Mouse (Mus musculus) ZHBTc4 (cell line): Measurements from ENCODE around the gene Angptl6.

Experiments used
- DNase-seq: peaks from one replicate; pipeline ENCODE4 v3.0.0-alpha.2; 2011; ENCODE audit warnings: low read depth, low spot score

The Angptl6 gene

DNA sequence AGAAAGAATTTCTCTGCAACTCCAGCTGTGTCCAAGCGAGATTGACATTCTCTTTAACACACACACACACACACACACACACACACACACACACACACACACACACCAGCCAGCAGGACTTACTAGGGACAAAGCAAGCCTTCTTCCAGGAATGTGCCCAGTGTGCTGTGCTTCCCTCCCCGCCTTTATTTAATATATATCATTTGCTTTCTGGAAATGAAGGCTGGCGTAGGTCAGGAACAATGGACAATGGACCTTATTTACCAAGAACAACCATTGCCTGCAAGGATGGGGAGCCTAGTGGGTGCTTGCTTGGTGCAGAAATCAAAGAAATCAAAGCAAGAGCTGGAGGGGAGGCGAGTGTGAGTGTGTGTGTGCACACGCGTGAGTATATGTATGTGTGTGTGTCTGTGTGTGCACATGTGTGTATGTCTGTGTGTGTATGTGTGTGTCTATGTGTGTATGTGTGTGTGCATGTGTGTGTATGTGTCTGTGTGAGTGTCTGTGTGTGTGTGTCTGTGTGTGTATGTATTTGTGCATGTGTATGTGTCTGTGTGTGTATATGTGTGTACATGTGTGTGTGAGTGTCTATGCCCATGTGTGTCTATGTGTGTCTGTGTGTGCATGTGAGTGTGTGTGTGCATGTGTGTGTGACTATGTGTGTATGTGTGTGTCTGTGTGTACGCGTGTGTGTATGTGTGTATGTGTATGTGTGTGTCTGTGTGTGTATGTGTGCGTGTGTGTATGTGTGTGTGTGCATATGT, 42.2 kb downstream of the Angptl6 start:
- no peak for DNase-seq

DNA sequence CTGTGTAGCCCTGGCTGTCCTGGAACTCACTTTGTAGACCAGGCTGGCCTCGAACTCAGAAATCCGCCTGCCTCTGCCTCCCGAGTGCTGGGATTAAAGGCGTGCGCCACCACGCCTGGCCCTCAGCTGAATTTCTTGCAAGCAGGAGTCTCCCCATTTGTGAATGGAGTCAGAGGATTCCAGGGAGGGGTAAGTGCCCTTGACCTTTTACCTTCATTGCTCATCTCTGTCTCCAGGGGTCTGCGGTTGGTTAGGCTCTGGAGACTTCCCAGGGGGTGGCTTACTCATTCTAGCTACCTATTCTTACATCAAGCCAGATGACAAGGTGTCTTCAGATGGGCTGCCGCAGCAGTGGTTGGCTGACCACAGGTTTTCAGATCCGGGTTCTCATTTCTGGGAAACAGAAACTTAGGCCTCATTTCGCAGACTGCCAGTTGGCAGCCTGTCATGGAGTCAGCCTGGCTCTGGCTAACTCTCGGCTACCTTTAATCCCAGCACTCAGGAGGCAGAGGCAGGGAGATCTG, 44.0 kb downstream of the Angptl6 start:
- peak; percentile 44 for DNase-seq

DNA sequence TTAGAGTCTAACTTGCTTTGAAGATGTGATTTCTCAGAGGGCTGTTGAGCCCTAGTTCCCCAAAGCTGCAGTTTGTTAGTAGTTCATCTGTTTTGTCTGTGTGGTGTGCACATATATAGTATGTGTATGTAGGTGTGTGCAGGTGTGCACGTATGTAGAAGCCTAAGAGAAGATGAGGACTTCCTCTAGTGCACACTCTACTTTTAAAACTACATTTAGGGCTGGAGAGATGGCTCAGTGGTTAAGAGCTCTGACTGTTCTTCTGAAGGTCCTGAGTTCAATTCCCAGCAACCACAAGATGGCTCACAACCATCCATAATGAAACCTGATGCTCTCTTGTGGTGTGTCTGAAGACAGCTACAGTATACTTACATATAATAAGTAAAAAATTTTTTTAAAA, 44.6 kb downstream of the Angptl6 start:
- DNase-seq: no peak

DNA sequence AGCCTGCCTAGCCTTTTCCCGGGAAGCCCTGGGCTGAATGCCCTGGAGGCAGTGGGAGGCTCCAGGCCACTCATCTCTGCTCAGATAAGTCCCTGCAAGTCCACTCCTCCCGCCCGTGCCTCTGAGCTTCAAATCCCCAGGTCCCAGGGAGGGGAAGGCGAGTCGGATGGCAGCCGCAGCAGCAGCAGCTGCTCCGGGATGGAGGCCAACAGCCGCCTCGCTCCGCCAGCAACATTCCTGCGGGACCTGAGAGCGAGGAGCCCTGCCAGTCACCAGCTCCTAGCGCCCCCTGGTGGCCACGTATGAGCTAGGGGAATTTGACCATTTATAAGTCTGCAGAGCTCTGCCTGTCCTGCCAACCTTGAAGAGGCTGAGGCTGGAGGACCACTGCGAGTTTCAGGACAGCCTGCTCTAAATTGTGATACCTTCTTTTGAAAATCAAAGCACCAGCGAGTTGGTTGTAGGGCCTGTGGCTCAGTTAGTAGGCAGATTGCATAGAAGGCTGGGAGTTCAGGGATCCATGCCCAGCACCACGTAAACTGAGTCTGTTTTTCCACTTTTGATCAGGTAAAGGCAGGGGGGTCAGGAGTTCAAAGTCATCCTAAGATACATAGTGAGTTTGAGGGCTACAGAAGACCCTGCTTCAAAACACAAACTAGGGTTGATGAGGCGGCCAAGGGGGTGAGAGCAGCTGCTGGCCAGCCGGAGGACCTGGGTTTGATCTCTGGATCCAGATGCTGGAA, 48.5 kb downstream of the Angptl6 start:
- DNase-seq: peak; percentile 94

DNA sequence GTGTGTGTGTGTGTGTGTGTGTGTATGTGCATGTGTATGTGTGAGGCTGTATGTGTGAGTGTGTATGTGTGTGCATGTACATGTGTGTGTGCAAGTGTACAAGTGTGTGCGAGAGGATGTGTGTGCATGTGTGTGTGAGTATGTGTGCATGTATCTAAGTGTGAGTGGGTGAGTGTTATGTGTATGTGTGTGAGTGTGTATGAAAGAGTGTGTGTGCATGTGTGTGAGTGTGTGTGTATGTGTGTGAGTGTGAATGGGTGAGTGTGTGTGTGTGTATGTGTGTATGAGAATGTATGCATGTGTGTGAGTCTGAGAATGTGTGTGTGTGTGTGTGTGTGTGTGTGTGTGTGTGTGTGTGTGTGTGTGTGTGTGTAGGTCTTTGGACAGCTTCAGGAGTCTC, 51.4 kb downstream of the Angptl6 start:
- no peak for DNase-seq

DNA sequence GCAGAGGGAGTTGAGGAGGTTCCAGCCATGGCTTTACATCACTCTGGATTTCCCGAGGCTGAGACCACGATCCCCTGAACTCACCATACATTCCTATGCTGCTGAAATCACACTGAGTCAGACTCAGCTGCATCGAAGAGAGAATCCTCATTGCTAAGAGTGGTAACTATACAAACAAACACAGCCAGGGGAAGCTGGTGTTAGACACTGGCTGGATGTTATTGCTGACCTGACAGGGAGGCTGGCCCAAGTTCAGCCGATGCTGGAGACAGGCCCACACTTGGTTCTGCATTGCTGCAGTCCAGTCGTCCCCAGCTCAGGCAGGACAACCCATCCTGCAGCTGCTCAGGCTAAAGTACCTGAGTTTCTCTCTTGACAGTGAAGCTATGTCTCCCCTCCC, 53.7 kb downstream of the Angptl6 start:
- DNase-seq: no peak
